Mouse (Mus musculus): ENCODE data around the gene Noa1. TPM values are rescaled to one million over a fixed set of nuclear protein-coding genes. Genes with fewer than 3 reads are reported as not detected.

The Noa1 gene
- polyA plus RNA-seq, 1 experiment from 2014 or later: 29.1 TPM

DNA sequence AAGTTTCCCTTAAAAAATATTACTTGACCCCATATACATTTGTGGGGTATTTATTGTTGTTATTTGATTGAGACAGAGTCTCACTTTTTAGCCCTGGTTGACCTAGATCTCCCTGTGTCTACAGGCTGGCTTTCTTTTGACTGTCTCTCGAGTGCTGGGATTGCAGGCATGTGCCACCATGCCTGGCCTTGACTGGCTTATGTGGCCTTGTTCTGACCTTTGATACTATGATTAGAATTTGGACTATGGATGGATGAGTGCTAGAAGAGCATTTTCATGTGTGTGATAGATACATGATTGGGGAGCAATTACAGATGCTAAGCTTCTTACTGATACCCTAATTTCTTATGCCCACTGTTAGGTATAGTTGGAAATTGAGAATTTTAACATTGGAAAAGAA, 15.1 kb upstream of the Noa1 start:
- no peak for ATAC-seq (ENCODE audit: insufficient number of reproducible peaks, insufficient read depth, low FRiP score, low TSS enrichment, low read depth)
- Histone ChIP-seq H3K4me3 (no peak overlapping the region), H3K27ac (no peak overlapping the region), H3K36me3 (peaks cover 91% of the 10 kb centered on the region), H3K9me3 (no peaks in the 10 kb centered on the region), H3K4me1 (no peaks in the 10 kb centered on the region), H3K27me3 (no peaks in the 10 kb centered on the region), H3K4me2 (no peak overlapping the region), H3K9ac (no peak overlapping the region)
- 81% methylated on average over 1 of the region's 1 CpGs for WGBS

DNA sequence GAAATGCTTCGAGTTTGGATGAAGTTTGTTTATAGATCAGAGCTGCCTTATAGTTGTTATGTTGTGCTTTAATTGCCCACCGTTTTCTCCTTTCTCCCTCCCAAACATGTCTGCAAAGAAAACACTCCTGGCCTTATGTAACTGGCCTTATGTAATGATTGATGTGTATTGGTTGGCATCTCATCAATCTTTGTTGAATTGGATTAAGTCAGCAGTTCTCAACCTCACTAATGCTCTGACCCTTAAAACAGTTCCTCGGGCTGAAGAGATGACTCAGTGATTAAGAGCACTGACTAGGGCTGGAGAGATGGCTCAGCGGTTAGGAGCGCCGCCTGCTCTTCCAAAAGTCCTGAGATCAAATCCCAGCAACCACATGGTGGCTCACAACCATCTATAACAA, 5.1 kb upstream of the Noa1 start:
- H3K9ac ChIP-seq: no peak overlapping the region
- H3K4me2 ChIP-seq: no peak overlapping the region
- WGBS: 94% methylated on average over 6 of the region's 6 CpGs
- no peak for ATAC-seq (ENCODE audit: insufficient number of reproducible peaks, insufficient read depth, low FRiP score, low TSS enrichment, low read depth)
- no peak overlapping the region for H3K4me3 ChIP-seq
- no peak overlapping the region for H3K27ac ChIP-seq
- peaks cover 60% of the 10 kb centered on the region for H3K36me3 ChIP-seq
- H3K4me1 ChIP-seq: peaks cover 12% of the 10 kb centered on the region
- no peaks in the 10 kb centered on the region for H3K9me3 ChIP-seq
- no peaks in the 10 kb centered on the region for H3K27me3 ChIP-seq

DNA sequence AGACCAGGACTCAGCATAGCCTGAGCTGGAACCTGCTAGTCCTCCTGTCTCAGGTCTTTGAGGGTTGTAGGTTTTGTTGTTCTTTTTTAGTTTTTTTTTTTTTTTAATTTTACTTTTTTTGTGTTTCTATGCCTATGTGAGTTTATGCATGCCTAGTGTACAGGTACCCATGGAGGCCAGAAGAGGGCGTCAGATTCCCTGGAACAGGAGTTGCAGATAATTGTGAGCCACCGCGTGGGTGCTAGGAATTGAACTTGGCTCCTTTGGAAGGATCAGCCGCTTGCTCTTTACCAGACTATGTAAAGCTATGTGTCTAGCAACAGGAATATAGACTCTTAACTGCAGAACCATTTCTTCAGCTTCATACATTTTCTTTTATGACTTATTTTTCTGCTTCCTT, 4.3 kb upstream of the Noa1 start:
- Histone ChIP-seq H3K9ac (no peak overlapping the region), H3K4me3 (no peak overlapping the region), H3K36me3 (peaks cover 59% of the 10 kb centered on the region), H3K4me2 (no peak overlapping the region), H3K27ac (no peak overlapping the region), H3K27me3 (no peaks in the 10 kb centered on the region), H3K4me1 (peaks cover 12% of the 10 kb centered on the region), H3K9me3 (no peaks in the 10 kb centered on the region)
- no peak for ATAC-seq (ENCODE audit: insufficient number of reproducible peaks, insufficient read depth, low FRiP score, low TSS enrichment, low read depth)
- 92% methylated on average over 4 of the region's 4 CpGs for WGBS

DNA sequence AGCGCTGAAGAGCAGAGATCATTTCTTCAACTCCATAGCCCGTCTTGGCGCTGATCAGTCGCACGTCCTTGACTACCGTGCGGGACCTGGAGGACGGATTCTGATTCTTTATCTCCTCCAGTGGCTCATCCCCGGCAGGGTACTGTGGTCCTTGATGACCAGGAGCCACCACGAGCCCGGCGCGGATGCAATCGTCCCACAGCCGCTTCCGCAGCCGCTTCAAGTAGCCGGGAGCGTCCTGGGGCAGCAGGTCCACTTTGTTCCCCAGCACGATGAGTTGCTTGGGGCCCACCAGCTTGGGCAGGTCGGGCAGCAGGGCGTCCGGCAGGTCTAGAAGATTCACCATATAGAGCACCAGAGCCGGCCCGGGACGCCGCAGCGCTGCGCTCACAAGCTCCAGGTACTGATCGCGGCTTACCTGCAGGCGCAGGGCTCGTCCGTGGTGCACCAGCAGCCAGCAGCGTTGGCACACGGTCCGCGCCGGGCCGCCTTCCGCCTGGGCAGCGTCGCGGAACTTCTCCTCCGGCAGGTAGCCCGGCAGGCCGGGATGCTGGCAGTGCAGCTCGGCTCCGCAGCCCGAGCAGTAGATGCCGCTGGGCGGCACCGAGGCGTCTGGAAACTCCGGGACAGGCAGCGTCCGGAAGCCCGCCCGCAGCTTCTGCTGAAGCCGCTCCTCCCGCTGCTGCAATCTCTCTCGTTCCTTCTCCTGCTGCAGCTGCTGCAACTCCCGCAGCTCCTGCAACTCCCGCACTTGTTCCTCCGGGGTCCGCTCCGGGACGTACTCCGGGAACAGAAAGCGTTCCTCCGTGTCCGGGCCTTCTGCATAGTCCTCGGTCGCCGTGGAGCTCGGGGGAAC, 605 bp downstream of the Noa1 start:
- H3K4me1 ChIP-seq: peaks cover 26% of the 10 kb centered on the region
- H3K9ac ChIP-seq: peak overlapping the region; percentile 93
- ATAC-seq (ENCODE audit: insufficient number of reproducible peaks, insufficient read depth, low FRiP score, low TSS enrichment, low read depth): 0 out of 2 replicates have a peak, but pooled peaks have one; percentile 10
- H3K27me3 ChIP-seq: no peaks in the 10 kb centered on the region
- H3K4me2 ChIP-seq: peak overlapping the region; percentile 100
- H3K9me3 ChIP-seq: no peaks in the 10 kb centered on the region
- under 1% methylated on average over 75 of the region's 76 CpGs for WGBS
- peak overlapping the region; percentile 82 for H3K4me3 ChIP-seq
- peaks cover 47% of the 10 kb centered on the region for H3K36me3 ChIP-seq
- peak overlapping the region; percentile 95 for H3K27ac ChIP-seq

DNA sequence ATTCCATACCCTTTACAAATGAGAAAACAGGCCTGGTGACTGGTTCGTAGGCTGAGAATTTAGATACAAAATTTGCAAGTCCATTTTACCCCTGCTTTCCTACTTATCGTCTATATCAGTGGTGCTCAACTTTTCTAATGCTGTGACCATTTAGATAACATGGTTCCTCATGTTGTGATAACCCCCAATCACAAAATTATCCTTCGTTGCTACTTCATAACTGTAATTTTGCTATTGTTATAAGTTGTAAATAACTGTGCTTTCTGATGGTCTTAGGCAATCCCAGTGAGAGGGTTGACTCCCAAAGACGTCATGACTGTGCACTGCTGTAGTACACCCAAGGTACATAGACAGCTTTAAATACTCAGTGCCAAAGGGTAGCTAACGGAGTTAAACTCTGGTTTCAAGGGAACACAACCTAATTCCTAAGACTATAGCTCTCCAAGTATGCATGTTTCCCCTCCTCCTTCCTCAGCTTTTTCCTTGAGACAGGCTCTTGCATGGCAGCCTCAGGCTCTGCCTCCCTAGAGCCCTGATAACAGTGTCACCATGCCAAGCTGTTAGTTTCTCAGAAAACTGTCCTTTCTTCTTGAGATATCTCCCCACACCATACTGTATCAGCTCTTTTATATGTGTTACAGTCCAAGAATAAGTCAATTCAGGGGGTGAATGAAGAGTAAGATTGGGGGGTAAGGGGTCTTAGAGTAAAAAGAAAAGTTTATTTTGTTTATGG, 1.9 kb downstream of the Noa1 start:
- Histone ChIP-seq H3K27ac (no peak overlapping the region), H3K4me1 (peaks cover 26% of the 10 kb centered on the region), H3K9ac (peak overlapping the region; percentile 93; the same call in 1 of the 2 replicates), H3K27me3 (no peaks in the 10 kb centered on the region), H3K36me3 (peaks cover 42% of the 10 kb centered on the region), H3K9me3 (no peaks in the 10 kb centered on the region), H3K4me3 (peak overlapping the region; percentile 82), H3K4me2 (peak overlapping the region; percentile 100)
- ATAC-seq (ENCODE audit: insufficient number of reproducible peaks, insufficient read depth, low FRiP score, low TSS enrichment, low read depth): no peak
- 73% methylated on average over 5 of the region's 5 CpGs for WGBS

DNA sequence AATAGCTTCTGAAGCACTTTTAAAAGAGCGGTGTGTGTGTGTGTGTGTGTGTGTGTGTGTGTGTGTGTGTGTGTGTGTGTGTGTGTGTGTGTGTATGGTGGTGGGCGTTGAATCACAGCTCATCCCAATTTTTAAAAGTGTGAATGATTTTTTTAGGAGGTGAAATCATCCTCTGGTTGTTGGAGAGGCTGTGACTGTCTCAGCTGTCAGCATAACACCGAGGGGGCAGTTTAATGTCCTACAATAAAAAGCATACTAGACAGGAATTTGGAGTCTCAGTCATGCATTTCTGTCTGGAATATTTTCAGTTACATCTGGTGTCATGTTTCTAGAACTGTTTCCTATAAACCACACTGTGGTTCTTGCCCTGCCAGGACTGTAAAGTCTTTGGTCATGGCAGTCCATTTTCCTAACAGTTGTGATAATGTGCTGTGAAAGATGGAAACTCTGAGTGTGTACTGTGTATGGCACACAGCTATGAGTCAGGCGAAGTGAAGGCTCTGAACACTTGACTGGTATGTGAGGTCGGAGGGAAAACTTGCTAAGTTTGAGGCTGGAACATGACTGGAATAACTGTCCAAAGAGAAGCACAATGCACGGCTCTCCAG, 8.5 kb downstream of the Noa1 start:
- peaks cover 71% of the 10 kb centered on the region for H3K36me3 ChIP-seq
- no peak for ATAC-seq (ENCODE audit: insufficient number of reproducible peaks, insufficient read depth, low FRiP score, low TSS enrichment, low read depth)

DNA sequence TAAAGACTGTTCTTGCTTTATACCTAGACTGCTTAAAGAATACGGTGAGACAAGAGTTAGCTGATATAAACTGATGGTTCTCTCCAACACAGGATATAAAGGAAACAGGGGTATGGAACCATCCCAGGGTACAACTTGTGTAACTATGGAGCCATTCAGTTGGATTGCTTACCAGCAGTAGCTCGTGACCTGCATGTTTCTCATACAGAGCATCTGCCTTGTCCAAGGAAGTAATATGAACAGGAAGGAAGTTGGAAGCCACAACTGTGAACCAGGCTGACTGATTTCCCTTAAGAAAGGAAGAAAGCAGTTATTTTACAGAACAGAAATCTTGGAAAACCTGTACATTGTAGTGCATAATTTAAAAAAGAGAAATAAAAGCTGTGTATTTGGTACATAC, 10.4 kb downstream of the Noa1 start:
- Histone ChIP-seq H3K4me2 (no peak overlapping the region), H3K4me1 (no peaks in the 10 kb centered on the region), H3K27ac (no peak overlapping the region), H3K36me3 (peaks cover 69% of the 10 kb centered on the region), H3K4me3 (no peak overlapping the region), H3K9ac (no peak overlapping the region), H3K27me3 (no peaks in the 10 kb centered on the region), H3K9me3 (no peaks in the 10 kb centered on the region)
- WGBS: 86% methylated on average over 2 of the region's 2 CpGs
- no peak for ATAC-seq (ENCODE audit: insufficient number of reproducible peaks, insufficient read depth, low FRiP score, low TSS enrichment, low read depth)

More for the DNA sequence above, 8.5 kb downstream of the Noa1 start:
- Histone ChIP-seq H3K4me1 (no peaks in the 10 kb centered on the region), H3K4me3 (no peak overlapping the region), H3K9ac (no peak overlapping the region), H3K27ac (no peak overlapping the region), H3K4me2 (no peak overlapping the region), H3K9me3 (no peaks in the 10 kb centered on the region), H3K27me3 (no peaks in the 10 kb centered on the region)
- WGBS: 71% methylated on average over 6 of the region's 6 CpGs

DNA sequence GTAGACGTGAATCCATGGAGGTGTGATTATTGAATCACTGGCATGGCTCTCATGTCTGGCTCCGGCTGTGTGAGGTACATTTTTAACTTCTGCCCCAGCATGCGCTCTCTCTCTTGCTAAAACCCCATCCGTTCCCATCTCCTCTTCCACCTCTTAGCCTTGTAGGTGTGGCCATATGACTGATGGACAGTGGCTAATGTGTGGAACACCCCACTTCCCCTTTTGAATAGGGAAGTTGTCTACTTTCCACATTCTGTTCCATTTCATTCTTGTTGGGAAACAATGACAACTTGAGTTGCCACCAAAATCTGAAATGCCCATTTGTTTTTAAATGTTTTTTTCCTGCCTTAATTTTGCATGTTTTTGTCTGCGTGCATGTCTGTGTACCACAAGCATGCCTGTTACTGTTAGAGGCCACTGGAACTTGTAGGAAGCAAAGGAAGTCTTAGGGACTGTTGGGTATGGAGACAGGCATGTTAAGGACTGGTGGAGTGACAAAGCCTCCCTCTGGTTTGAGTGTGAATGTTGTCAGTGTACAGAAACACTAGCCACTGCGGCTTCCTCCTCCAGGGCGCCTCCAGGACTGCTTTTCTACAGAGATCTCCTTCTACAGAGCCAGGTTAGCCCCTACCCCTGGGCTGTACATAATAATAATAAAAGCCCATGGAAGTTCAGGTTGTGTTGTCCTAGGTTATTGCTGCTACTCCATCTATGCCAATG, 16.9 kb downstream of the Noa1 start:
- H3K27ac ChIP-seq: no peak overlapping the region
- no peaks in the 10 kb centered on the region for H3K27me3 ChIP-seq
- H3K4me3 ChIP-seq: no peak overlapping the region
- no peaks in the 10 kb centered on the region for H3K9me3 ChIP-seq
- ATAC-seq (ENCODE audit: insufficient number of reproducible peaks, insufficient read depth, low FRiP score, low TSS enrichment, low read depth): no peak
- H3K4me2 ChIP-seq: no peak overlapping the region
- peaks cover 91% of the 10 kb centered on the region for H3K36me3 ChIP-seq
- H3K9ac ChIP-seq: no peak overlapping the region
- H3K4me1 ChIP-seq: no peaks in the 10 kb centered on the region
- 85% methylated on average over 7 of the region's 7 CpGs for WGBS

DNA sequence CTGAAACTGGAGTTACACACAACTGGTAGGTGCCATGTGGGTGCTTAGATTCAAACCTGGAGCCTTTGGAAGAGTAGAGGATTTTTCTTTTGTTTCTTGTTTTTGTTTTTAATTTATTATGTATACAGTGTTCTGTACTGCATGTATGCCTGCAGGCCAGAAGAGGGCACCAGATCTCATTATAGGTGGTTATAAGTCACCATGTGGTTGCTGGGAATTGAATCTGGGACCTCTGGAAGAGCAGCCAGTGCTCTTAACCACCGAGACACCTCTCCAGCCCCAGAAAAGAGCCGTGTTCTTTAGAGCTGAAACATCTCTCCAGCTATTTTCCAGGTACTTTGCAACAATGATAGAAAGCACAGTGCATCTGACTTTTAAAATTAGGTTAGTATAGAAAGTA, 19.3 kb downstream of the Noa1 start:
- no peaks in the 10 kb centered on the region for H3K27me3 ChIP-seq
- no peak overlapping the region for H3K4me2 ChIP-seq
- H3K36me3 ChIP-seq: peaks cover 89% of the 10 kb centered on the region
- no peak for ATAC-seq (ENCODE audit: insufficient number of reproducible peaks, insufficient read depth, low FRiP score, low TSS enrichment, low read depth)
- H3K27ac ChIP-seq: no peak overlapping the region
- no peak overlapping the region for H3K9ac ChIP-seq
- no peak overlapping the region for H3K4me3 ChIP-seq
- H3K9me3 ChIP-seq: no peaks in the 10 kb centered on the region
- no peaks in the 10 kb centered on the region for H3K4me1 ChIP-seq
- 89% methylated on average over 2 of the region's 2 CpGs for WGBS

DNA sequence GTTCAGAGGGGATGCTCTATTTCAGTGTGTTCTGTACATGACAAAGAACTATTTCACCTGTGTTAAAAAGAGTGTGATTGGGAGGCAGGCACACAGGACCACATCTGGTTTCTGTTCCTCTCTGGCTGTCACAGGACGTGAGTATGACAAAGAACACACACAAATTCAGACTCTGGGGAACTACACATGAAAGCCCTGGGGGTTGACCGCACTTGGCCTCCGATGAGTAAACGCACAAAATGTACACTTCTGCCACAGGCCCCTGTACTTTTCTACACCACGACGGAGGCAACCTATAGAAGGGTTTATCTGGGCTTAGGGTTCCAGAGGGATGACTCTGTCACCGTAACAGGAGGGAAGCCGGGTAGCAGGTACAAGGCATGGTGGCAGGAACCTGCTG, 20.2 kb downstream of the Noa1 start:
- Histone ChIP-seq H3K27ac (no peak overlapping the region), H3K4me3 (no peak overlapping the region), H3K9me3 (no peaks in the 10 kb centered on the region), H3K9ac (no peak overlapping the region), H3K4me1 (no peaks in the 10 kb centered on the region), H3K27me3 (no peaks in the 10 kb centered on the region), H3K36me3 (peaks cover 87% of the 10 kb centered on the region), H3K4me2 (no peak overlapping the region)
- ATAC-seq (ENCODE audit: insufficient number of reproducible peaks, insufficient read depth, low FRiP score, low TSS enrichment, low read depth): no peak
- 67% methylated on average over 8 of the region's 8 CpGs for WGBS

DNA sequence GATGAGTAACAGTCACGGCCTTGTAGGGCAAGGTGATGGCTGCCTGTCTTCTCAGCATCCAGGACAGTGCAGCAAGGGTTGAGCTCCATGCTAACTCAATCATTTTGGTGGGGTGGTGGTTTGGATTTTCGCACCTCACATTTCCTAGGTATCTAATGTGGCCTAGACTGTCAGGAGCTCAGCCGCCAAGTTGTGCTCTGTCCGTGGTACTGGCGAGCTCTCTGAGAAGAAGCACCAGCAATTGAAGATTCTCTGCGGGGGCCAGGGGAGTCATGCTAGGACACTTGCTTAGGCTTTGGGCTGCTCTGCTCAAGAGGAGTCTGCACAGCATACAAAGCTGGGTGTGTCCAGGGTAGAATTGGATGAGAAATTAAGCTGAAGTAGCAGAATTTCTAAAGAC, 22.0 kb downstream of the Noa1 start:
- Histone ChIP-seq H3K27me3 (no peaks in the 10 kb centered on the region), H3K4me2 (no peak overlapping the region), H3K4me1 (no peaks in the 10 kb centered on the region), H3K9me3 (no peaks in the 10 kb centered on the region), H3K4me3 (no peak overlapping the region), H3K36me3 (peaks cover 82% of the 10 kb centered on the region), H3K9ac (no peak overlapping the region), H3K27ac (no peak overlapping the region)
- ATAC-seq (ENCODE audit: insufficient number of reproducible peaks, insufficient read depth, low FRiP score, low TSS enrichment, low read depth): no peak
- WGBS: 76% methylated on average over 6 of the region's 6 CpGs

Measured in embryonic facial prominence, embryonic 13.5 days (tissue).